Mouse (Mus musculus) liver, adult 2 months (tissue): Measurements from ENCODE around the gene Reps1.

Source experiments
- CTCF ChIP-seq: fragments of 200-500 bp; IDR thresholded peaks from 2 replicates; pipeline ENCODE4 v1.5.1; 2011; ENCODE audit warnings: low read depth, low read length, control low read depth
- POLR2A ChIP-seq: fragments of 200-500 bp; IDR thresholded peaks from 2 replicates; pipeline ENCODE4 v1.6.1; 2011; ENCODE audit warnings: low read length, control low read depth; ENCODE audit not compliant: insufficient read depth; ENCODE audit errors: extremely low read depth

DNA sequence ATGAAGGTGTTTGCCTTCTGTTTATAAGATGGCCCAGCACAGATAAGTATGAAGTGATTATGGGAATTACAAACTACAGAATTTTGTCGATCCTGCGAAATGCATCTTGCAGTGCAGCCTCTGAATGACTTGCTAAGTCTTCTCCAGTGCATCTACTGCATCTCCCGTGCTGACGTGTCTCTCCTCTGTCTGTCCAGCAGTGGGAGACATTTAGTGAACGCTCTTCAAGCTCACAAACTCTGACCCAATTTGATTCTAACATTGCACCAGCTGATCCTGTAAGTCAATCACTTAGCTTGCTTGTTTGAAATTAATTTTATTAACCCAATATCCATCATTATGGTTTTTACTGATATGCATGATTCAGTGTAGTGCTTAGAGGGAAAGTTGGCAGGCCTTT is 51.8 kb downstream of the Reps1 start:
- no peak for TF ChIP-seq POLR2A
- TF ChIP-seq CTCF: peak; percentile 23; the same call in 1 of the 2 replicates
